Mouse (Mus musculus): ENCODE results near the gene Tcp11l1. TPM values are rescaled to one million over a fixed set of nuclear protein-coding genes. Genes with fewer than 3 reads are reported as not detected.

Tcp11l1 gene
- polyA plus RNA-seq, 1 experiment from 2014 or later: 68.4 TPM

DNA sequence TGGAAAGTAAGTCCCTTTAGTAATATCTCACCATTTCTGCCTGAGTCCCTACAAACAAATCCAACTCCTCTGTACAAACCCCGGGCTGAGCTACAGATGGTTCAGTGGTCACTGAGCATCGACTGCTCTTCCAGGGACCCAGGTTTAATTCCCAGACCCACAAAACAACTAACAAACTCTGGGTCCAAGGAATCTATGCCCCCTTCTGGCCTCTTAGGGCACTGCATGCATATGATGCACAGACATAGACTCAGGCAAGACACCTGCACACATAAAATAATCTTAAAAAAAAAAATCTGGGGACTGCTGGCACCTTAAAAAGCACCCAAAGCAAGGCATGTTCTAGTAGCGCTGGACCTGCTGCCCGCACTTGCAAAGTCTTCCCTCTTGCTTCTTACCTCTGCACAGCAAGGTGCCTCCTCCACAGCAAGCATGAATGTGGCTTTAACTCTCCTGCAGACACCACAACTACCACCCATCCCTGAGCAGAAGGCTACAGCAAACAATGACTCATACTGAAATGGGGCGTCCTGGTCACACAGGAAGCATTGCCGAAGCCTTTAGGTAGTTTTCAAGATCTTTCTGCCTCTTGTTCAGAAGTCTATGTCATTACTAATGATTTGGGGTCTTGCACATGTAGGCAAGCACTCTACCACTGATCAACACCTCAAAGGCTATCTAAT lies 42.7 kb downstream of the Tcp11l1 start:
- 88% methylated on average over 6 of the region's 6 CpGs for WGBS
- Histone ChIP-seq H3K4me1 (no peaks in the 10 kb centered on the region), H3K27ac (replicated peaks) (no peak overlapping the region), H3K9me3 (no peaks in the 10 kb centered on the region), H3K9ac (replicated peaks) (no peak overlapping the region), H3K4me2 (replicated peaks) (no peak overlapping the region), H3K27me3 (no peaks in the 10 kb centered on the region), H3K36me3 (peaks cover 29% of the 10 kb centered on the region), H3K4me3 (no peak overlapping the region)
- no peak for ATAC-seq (ENCODE audit: low FRiP score, low read depth)

DNA sequence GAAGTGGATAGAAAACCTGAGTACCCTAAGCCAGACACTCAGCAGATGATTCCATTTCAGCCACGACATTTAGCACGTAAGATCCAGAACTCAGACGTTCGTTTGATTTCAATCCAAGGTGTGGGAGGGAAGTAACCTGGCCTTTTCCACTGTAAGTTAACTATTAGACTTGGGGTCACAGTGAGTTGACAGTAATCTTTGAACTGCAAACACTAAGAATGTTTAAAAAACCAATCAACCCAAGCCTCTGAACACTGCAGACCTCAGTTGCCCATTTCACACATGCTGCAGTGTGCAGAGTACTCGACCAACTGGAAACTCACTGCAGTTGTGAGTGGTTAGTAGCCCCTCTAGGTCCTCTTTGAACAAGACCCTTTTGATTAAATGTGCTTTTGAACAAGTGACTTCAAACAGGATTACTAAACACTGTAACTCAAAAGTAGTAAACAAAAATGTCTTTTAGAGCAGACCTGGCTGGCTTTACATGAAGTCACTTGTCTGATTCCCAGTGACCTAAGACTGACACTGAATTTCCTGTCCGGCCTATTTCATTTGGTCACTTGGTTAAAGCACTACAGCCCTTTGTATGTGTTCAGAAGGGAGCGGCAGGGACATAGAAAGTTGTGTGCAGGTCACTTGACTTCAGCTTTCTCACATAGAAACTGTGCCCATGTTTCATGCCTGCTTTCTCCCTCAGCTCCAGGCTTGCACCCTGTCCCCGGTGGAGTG lies 48.4 kb downstream of the Tcp11l1 start:
- Histone ChIP-seq H3K4me1 (no peaks in the 10 kb centered on the region), H3K27me3 (no peaks in the 10 kb centered on the region), H3K4me2 (replicated peaks) (no peak overlapping the region), H3K9me3 (no peaks in the 10 kb centered on the region), H3K36me3 (peaks cover 60% of the 10 kb centered on the region), H3K27ac (replicated peaks) (no peak overlapping the region), H3K4me3 (no peak overlapping the region), H3K9ac (replicated peaks) (no peak overlapping the region)
- ATAC-seq (ENCODE audit: low FRiP score, low read depth): no peak
- WGBS: 90% methylated on average over 8 of the region's 8 CpGs

DNA sequence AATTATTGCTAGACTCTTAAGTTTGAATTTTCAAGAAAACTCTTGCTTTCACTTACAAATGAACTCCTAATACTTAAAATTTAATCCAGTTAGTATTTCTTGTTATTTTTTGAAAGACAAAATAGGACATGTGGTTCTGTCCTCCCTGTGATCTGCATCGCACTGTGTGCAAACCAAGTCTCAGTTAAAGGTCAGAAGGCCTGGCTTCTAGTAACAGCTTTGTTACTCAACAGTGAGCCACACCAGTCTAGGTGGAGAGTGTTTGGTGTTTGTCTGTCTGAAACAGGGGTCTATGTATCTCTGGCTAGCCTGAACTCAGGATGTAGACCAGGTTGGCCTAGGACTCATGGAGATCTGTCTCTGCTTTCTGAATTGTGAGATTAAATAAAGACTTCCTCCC lies 53.3 kb downstream of the Tcp11l1 start:
- Histone ChIP-seq H3K27me3 (no peaks in the 10 kb centered on the region), H3K27ac (replicated peaks) (no peak overlapping the region), H3K4me1 (no peaks in the 10 kb centered on the region), H3K9ac (replicated peaks) (no peak overlapping the region), H3K4me3 (no peak overlapping the region), H3K9me3 (no peaks in the 10 kb centered on the region), H3K36me3 (peaks cover 75% of the 10 kb centered on the region), H3K4me2 (replicated peaks) (no peak overlapping the region)
- ATAC-seq (ENCODE audit: low FRiP score, low read depth): no peak
- WGBS: 98% methylated on average over 1 of the region's 1 CpGs

DNA sequence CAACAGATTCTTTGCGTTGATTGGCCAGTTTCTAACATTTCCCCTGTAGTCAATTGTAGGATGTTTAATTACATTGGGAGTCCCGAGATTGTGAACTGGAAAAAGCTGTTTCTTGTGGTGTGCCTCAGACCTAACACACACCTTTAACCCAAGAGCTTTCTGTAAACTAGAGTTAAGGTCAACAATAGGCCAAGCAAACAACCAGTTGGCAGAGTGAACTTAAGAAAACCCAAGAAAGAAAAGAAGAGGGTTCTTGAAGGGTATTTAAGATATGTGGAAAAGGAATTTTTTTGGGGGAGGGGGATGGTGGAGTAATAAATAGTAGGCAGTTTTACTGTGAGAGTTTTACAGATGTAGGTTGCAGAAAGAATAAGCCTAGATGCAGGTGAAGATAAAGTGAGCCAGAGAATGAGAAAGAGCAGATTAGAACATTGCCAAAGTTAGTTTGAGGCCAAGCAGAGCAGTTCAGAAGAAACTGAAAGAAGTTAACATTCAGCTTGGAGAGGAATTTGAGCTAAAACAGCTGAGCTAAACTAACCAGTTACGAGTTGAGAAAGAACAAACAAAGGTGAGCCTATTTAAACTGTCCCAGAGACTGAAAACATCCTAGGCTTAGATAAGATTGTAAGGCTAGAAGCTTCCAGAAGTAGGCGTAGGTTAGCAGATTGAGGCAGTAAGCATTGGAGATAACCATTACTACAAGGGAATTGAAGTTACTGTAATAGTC lies 95.8 kb downstream of the Tcp11l1 start:
- peaks cover 9% of the 10 kb centered on the region for H3K36me3 ChIP-seq
- no peak for ATAC-seq (ENCODE audit: low FRiP score, low read depth)
- no peaks in the 10 kb centered on the region for H3K27me3 ChIP-seq
- no peak overlapping the region for H3K27ac ChIP-seq (replicated peaks)
- no peak overlapping the region for H3K4me2 ChIP-seq (replicated peaks)
- WGBS: 91% methylated on average over 4 of the region's 4 CpGs
- no peaks in the 10 kb centered on the region for H3K9me3 ChIP-seq
- H3K4me1 ChIP-seq: no peaks in the 10 kb centered on the region
- no peak overlapping the region for H3K4me3 ChIP-seq
- H3K9ac ChIP-seq (replicated peaks): no peak overlapping the region

DNA sequence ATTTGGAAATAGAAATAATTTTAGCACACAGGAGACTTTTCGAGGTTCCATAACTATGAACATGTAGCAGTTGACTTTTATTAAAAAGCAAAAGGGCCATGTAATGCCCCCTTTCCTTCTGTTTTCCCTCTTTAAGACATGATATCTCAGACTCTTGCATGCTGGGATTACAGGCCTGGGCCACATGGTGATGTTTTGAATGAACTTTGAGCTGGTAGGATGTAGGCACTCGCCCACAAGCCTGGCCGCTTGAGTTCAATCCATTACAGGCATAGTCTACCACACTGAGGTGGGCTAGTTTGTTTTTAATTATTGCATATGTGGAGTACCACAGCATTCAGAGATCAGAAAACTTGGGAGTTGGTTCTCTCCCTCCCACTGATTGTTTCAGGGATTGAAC lies 97.2 kb downstream of the Tcp11l1 start:
- Histone ChIP-seq H3K4me1 (no peaks in the 10 kb centered on the region), H3K9ac (replicated peaks) (no peak overlapping the region), H3K4me3 (no peak overlapping the region), H3K27me3 (no peaks in the 10 kb centered on the region), H3K27ac (replicated peaks) (no peak overlapping the region), H3K36me3 (peaks cover 15% of the 10 kb centered on the region), H3K4me2 (replicated peaks) (no peak overlapping the region), H3K9me3 (no peaks in the 10 kb centered on the region)
- 98% methylated on average over 3 of the region's 3 CpGs for WGBS
- ATAC-seq (ENCODE audit: low FRiP score, low read depth): no peak

Other genes with a start within 250 kb of the Tcp11l1 start
- gene Hipk3, start 217.7 kb downstream of the Tcp11l1 start, polyA plus RNA-seq (2016; fragmentation: Nextera tagmentation; extraction: Ambion mirVana): 9.4 and 11.3 TPM in 2 replicates
- 112 and 116 TPM in 2 replicates for gene Cstf3, start 121.6 kb downstream of the Tcp11l1 start, polyA plus RNA-seq (2016; fragmentation: Nextera tagmentation; extraction: Ambion mirVana)
- not detected in 2 replicates for gene Pin1rt1, start 4.2 kb upstream of the Tcp11l1 start, polyA plus RNA-seq (2016; fragmentation: Nextera tagmentation; extraction: Ambion mirVana)
- gene Depdc7, start 30.7 kb upstream of the Tcp11l1 start, polyA plus RNA-seq (2016; fragmentation: Nextera tagmentation; extraction: Ambion mirVana): 3.4 and 3.8 TPM in 2 replicates
- 11.0 and 12.9 TPM in 2 replicates for gene Qser1, start 104.6 kb upstream of the Tcp11l1 start, polyA plus RNA-seq (2016; fragmentation: Nextera tagmentation; extraction: Ambion mirVana)
- gene Prrg4, start 137.7 kb upstream of the Tcp11l1 start, polyA plus RNA-seq (2016; fragmentation: Nextera tagmentation; extraction: Ambion mirVana): 0.43 and 0.73 TPM in 2 replicates
- 8.5 and 8.9 TPM in 2 replicates for gene Ccdc73, start 155.6 kb upstream of the Tcp11l1 start, polyA plus RNA-seq (2016; fragmentation: Nextera tagmentation; extraction: Ambion mirVana)